Mouse (Mus musculus) limb, embryonic 11.5 days (tissue): ENCODE measurements around the gene Crb1. TPM values are rescaled to one million over a fixed set of nuclear protein-coding genes. Genes with fewer than 3 reads are reported as not detected.

ENCODE experiments used
- ATAC-seq: fragments of 200-750 bp; cut with Nextera tagmentation; 2 replicates; pipeline ENCODE4 v1.8.0; 2017; ENCODE audit warnings: low read depth; ENCODE audit not compliant: insufficient number of reproducible peaks, low FRiP score, low TSS enrichment
- DNase-seq: peaks from one replicate; pipeline ENCODE4 v3.0.0-alpha.2; 2015; ENCODE audit warnings: low spot score
- H3K27ac ChIP-seq: fragments of 300-500 bp; sonication (generic); replicated peaks from 2 replicates; pipeline ENCODE4 v1.5.1; 2014; ENCODE audit warnings: low read depth, mild to moderate bottlenecking, low read length
- H3K27me3 ChIP-seq: fragments of 300-500 bp; sonication (generic); 2 replicates; pipeline ENCODE4 v1.6.1; 2014; ENCODE audit warnings: mild to moderate bottlenecking, low read length, mixed read lengths; ENCODE audit not compliant: control insufficient read depth, insufficient read depth
- H3K36me3 ChIP-seq: fragments of 300-500 bp; sonication (generic); 2 replicates; pipeline ENCODE4 v1.6.1; 2014; ENCODE audit warnings: mild to moderate bottlenecking, low read length, moderate library complexity, mixed read lengths; ENCODE audit not compliant: control insufficient read depth, insufficient read depth
- H3K4me1 ChIP-seq: fragments of 300-500 bp; sonication (generic); 2 replicates; pipeline ENCODE4 v1.6.1; 2014; ENCODE audit warnings: low read length, mixed read lengths; ENCODE audit not compliant: control insufficient read depth, insufficient read depth
- H3K4me2 ChIP-seq: fragments of 300-500 bp; sonication (generic); 2 replicates; pipeline ENCODE4 v1.6.1; 2014; ENCODE audit warnings: low read depth, mild to moderate bottlenecking, moderate library complexity; ENCODE audit not compliant: severe bottlenecking
- H3K4me3 ChIP-seq: fragments of 300-500 bp; sonication (generic); 2 replicates; pipeline ENCODE4 v1.5.1; 2014; ENCODE audit warnings: low read depth, low read length
- H3K9ac ChIP-seq: fragments of 300-500 bp; sonication (generic); 2 replicates; pipeline ENCODE4 v1.6.1; 2014; ENCODE audit warnings: mild to moderate bottlenecking, low read length
- H3K9me3 ChIP-seq: fragments of 300-500 bp; sonication (generic); 2 replicates; pipeline ENCODE4 v1.6.1; 2016; ENCODE audit warnings: low read length; ENCODE audit not compliant: control insufficient read depth
- WGBS: fragments of 180-500 bp; shearing (Covaris S2); extraction: QIAGEN DNeasy Blood & Tissue Kit; methylation state at CpG from one replicate; pipeline ENCODE4 v1.1.7; 2014; 5-methylcytosine and 5-hydroxymethylcytosine counted together
- polyA plus RNA-seq: library from polyadenylated mRNA; unstranded; fragments of >200 nt; fragmentation: Nextera tagmentation; extraction: Ambion mirVana; gene quantifications from 2 replicates; pipeline ENCODE4 v1.2.1, GENCODE M21; 2014

Gene Crb1
- polyA plus RNA-seq, 1 experiment from 2014 or later = 0.20 TPM

DNA sequence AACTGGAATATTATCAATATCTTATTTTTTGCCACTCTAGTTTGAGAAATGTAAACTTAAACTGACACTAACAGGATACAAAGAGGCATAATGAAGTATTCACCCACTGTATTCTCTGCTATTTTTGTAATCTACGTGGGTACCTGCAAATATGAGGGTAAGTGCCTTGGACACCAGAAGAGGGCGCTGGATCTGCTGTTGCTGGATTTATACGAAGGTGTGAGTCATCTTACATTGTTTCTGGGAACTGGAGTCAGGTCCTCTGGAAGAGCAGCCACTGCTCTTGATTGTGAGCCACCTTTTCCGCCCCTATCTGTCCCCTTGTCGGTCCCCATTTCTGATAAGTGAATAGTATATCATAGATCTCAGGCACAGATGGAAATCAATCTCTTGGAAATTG lies 30.8 kb upstream of the Crb1 start:
- no peak for DNase-seq
- Histone ChIP-seq H3K4me3 (no peak overlapping the region), H3K9ac (no peak overlapping the region), H3K4me2 (no peak overlapping the region), H3K9me3 (no peaks in the 10 kb centered on the region), H3K36me3 (no peaks in the 10 kb centered on the region), H3K27ac (no peak overlapping the region), H3K4me1 (no peaks in the 10 kb centered on the region), H3K27me3 (no peaks in the 10 kb centered on the region)
- whole genome bisulfite sequencing = 60% methylated on average over 5 of the region's 5 CpGs
- no peak for ATAC-seq

DNA sequence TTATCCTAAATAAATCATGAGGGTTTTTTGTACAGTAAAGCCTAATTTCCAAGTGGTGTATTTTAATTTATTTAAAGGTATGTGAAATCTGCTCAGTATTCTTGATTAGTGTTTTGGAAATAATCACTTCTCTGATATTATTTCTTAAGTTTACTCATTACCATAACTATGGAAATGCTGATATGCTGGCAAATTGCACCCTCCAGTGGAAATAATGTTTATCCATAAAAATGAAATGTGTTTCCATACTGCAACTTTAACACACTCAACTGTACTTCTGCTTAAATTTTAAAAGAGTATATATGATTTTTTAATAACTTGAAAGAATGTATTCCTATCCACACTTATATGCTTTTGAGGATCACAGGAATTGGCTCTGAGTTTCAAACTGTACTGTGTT lies 28.9 kb upstream of the Crb1 start:
- no peak overlapping the region for H3K4me3 ChIP-seq
- H3K27me3 ChIP-seq = no peaks in the 10 kb centered on the region
- no peaks in the 10 kb centered on the region for H3K4me1 ChIP-seq
- no peaks in the 10 kb centered on the region for H3K9me3 ChIP-seq
- H3K9ac ChIP-seq = no peak overlapping the region
- DNase-seq (no peak), ATAC-seq (no peak)
- H3K4me2 ChIP-seq = no peak overlapping the region
- H3K36me3 ChIP-seq = no peaks in the 10 kb centered on the region
- no peak overlapping the region for H3K27ac ChIP-seq

DNA sequence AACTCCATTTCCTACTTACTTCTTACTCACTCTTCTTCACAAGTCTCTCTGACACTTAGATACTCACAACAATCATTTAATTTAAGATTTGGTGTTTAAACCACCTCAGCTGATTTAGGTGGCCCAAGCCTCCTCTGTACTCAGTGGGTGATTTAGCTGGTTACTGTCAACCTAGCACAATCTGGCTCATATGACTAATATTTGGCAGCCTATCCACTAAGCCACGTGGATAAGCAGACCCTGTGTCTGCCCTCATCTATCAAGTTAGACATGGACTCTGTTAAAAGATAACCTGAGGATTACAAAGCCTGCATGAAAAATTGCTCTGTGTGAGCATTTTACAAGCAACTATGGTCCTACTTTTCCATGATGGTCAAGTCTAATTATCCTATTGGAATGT lies 19.7 kb upstream of the Crb1 start:
- Histone ChIP-seq H3K9ac (no peak overlapping the region), H3K4me1 (no peaks in the 10 kb centered on the region), H3K4me2 (no peak overlapping the region), H3K9me3 (no peaks in the 10 kb centered on the region), H3K36me3 (no peaks in the 10 kb centered on the region), H3K27ac (no peak overlapping the region), H3K4me3 (no peak overlapping the region), H3K27me3 (no peaks in the 10 kb centered on the region)
- 52% methylated on average over 1 of the region's 1 CpGs for WGBS
- ATAC-seq (no peak), DNase-seq (no peak)

DNA sequence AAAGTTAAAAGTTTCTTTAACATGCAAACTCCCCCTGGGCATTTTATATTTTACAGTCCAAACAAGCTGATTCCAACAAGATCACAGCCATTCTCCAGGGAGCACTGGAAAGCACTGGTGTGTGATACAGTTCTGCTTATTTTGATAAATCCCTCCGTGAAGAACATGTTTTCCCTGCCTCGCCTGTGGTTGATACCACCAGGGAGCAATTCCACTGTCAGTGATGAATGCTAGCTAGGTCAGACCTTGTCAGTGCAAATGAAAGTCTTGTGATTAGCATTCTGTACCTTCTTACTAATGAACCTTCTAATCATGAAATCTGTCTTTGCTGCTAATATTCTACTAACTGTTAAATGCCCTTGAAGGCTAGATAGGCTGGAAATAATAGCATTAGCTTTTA lies 14.8 kb upstream of the Crb1 start:
- DNase-seq (no peak), ATAC-seq (no peak)
- no peaks in the 10 kb centered on the region for H3K27me3 ChIP-seq
- WGBS = 49% methylated on average over 2 of the region's 2 CpGs
- H3K4me3 ChIP-seq = no peak overlapping the region
- no peaks in the 10 kb centered on the region for H3K36me3 ChIP-seq
- no peak overlapping the region for H3K4me2 ChIP-seq
- no peak overlapping the region for H3K9ac ChIP-seq
- H3K4me1 ChIP-seq = no peaks in the 10 kb centered on the region
- H3K27ac ChIP-seq = no peak overlapping the region
- H3K9me3 ChIP-seq = no peaks in the 10 kb centered on the region

DNA sequence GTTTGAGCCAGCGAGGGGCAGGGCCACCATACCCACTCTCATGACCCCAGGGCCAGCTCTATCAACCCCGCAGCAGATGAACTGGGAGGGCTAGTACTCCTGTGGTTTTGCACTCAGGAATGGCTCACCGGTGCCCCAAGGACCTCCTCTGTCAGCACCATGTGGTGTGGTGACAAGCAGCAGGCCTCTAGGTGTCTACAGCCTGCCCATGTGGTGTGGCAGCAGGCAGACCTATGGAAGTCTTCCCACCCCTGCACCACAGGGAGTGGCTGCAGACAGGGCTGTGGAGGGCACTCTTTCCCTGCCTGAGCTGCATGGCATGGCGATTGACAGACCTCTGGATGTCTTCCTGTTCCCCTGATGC lies 2.7 kb upstream of the Crb1 start:
- Histone ChIP-seq H3K9ac (no peak overlapping the region), H3K4me3 (no peak overlapping the region), H3K27me3 (no peaks in the 10 kb centered on the region), H3K9me3 (no peaks in the 10 kb centered on the region), H3K4me1 (no peaks in the 10 kb centered on the region), H3K4me2 (no peak overlapping the region), H3K36me3 (no peaks in the 10 kb centered on the region), H3K27ac (no peak overlapping the region)
- 18% methylated on average over 4 of the region's 4 CpGs for WGBS
- ATAC-seq (0 out of 2 replicates have a peak, but pooled peaks have one; percentile 26), DNase-seq (no peak)

DNA sequence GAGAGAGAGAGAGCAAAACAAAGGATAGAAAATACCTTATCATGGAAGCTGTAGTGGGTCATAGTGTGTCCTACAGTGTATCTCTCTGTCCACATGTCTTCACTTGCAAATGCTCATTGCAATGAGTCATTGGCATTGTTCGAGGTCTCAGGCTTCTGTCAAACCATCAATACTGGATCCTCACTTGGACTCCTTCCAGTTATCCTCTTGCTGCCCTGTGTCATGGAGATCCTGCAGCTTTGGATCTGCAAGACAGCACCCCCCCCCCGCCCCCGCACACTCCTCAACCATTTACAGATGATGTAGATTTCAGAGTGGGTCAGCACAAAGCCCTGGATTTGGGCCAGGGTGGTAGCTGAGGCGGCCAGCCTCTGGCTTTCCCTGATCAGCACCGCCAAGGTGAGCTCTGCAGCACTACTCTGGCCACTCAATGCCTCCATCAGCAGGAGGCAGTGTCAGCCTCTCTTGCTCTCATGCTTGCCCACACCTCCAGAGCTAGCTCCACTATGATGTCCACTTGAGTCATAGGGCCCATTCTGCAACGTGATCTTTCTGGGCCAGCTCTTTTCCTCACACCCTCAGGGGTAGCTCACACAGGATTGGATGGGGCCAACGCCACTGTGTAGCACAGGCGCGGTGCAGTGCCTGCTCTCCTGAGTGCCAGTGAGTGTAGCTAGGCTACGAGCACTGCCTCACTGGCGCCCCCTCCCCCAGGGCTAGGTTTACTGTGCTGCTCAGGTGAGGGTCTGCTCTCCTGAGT lies 2.1 kb upstream of the Crb1 start:
- WGBS = 24% methylated on average over 11 of the region's 11 CpGs
- Histone ChIP-seq H3K4me1 (no peaks in the 10 kb centered on the region), H3K27ac (no peak overlapping the region), H3K4me2 (no peak overlapping the region), H3K9ac (no peak overlapping the region), H3K27me3 (no peaks in the 10 kb centered on the region), H3K9me3 (no peaks in the 10 kb centered on the region), H3K4me3 (no peak overlapping the region), H3K36me3 (no peaks in the 10 kb centered on the region)
- ATAC-seq (peak; percentile 44; the same call in 1 of the 2 replicates), DNase-seq (peak; percentile 27)

DNA sequence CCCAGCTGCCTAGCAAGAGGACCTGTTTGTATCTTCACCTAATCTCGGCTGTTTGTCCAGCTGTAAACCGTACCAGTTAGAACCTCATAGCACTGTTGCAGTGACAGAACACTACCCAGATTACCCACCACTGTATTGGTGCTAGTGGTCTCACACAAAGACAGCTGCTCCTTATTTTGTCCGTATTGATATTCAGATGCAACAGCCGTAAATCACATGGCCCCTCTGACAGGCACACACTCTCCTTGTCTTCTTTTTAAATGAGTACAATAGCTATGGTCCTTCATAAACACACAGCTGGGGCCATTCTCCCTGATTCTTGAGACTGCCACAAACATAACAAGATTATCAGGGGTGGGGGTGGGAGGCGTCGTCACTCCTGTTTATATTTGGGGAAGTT lies 1.0 kb downstream of the Crb1 start:
- Histone ChIP-seq H3K4me3 (no peak overlapping the region), H3K27ac (no peak overlapping the region), H3K36me3 (no peaks in the 10 kb centered on the region), H3K4me1 (no peaks in the 10 kb centered on the region), H3K4me2 (no peak overlapping the region), H3K9ac (no peak overlapping the region), H3K27me3 (no peaks in the 10 kb centered on the region), H3K9me3 (no peaks in the 10 kb centered on the region)
- DNase-seq (no peak), ATAC-seq (no peak)
- WGBS = 46% methylated on average over 6 of the region's 6 CpGs

DNA sequence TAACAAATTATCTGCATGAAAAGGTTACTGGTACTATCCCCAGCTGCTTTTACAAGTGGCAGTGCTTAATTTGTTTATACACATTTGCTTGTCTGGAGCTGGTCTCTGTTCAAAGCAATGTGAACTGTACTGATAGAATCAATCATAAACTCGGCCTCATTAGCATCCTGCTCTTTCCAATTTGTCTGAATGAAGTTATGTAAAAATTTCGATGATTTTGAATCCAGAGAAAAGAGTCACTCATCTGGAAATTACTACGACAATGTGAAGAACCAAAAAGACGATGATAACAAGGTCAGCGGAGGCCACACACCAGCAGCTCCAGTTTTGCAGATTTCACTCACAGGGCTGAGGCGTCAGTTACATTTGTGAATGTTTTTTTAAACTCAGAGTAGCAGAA lies 5.6 kb downstream of the Crb1 start:
- no peaks in the 10 kb centered on the region for H3K9me3 ChIP-seq
- no peak overlapping the region for H3K4me2 ChIP-seq
- H3K27ac ChIP-seq = no peak overlapping the region
- no peak for DNase-seq
- H3K9ac ChIP-seq = no peak overlapping the region
- ATAC-seq = no peak
- no peaks in the 10 kb centered on the region for H3K27me3 ChIP-seq
- H3K36me3 ChIP-seq = no peaks in the 10 kb centered on the region
- WGBS = 81% methylated on average over 6 of the region's 6 CpGs
- H3K4me3 ChIP-seq = no peak overlapping the region
- no peaks in the 10 kb centered on the region for H3K4me1 ChIP-seq

DNA sequence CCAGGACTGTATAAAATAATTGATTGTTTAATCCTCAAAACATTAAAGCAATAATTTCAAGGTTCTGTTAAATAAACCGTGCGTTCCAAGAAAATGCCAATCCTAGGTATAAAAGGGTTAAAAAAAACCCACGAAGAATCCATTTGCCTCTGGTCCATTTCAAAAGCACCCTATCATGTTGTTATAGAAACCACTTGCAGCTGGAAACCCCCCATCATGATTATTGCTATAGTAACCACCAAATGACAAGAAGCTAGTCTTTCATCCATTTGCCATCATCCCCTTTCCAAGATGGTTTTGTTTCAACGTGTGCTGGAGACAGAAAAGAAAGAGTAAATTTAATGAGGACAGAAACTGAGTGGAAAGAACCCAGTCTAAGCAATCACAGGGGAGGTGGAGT lies 28.3 kb downstream of the Crb1 start:
- H3K36me3 ChIP-seq = no peaks in the 10 kb centered on the region
- 52% methylated on average over 4 of the region's 4 CpGs for WGBS
- no peak overlapping the region for H3K27ac ChIP-seq
- H3K27me3 ChIP-seq = no peaks in the 10 kb centered on the region
- no peak overlapping the region for H3K4me2 ChIP-seq
- ATAC-seq (no peak), DNase-seq (no peak)
- no peak overlapping the region for H3K9ac ChIP-seq
- H3K9me3 ChIP-seq = no peaks in the 10 kb centered on the region
- H3K4me1 ChIP-seq = no peaks in the 10 kb centered on the region
- no peak overlapping the region for H3K4me3 ChIP-seq
